Mouse (Mus musculus): ENCODE results near the gene Caly. TPM values are rescaled to one million over a fixed set of nuclear protein-coding genes. Genes with fewer than 3 reads are reported as not detected.

Gene Caly
- polyA plus RNA-seq, 1 experiment from 2014 or later, result 88.6 TPM

GRCm38 (mm10) chr7:140080503-140081156 is 1.7 kb downstream of the Caly start:
- peak; percentile 77 for ATAC-seq
- Histone ChIP-seq H3K4me1 (replicated peaks) (peaks cover 38% of the 10 kb centered on the region), H3K27me3 (peaks cover 47% of the 10 kb centered on the region), H3K9me3 (no peaks in the 10 kb centered on the region), H3K27ac (peak overlapping the region; percentile 94), H3K4me3 (replicated peaks) (peak overlapping the region; percentile 50), H3K4me2 (replicated peaks) (peak overlapping the region; percentile 76), H3K36me3 (no peaks in the 10 kb centered on the region), H3K9ac (replicated peaks) (peak overlapping the region; percentile 76)
- WGBS, result 2% methylated on average over 24 of the region's 24 CpGs

GRCm38 (mm10) chr7:140078711-140079110 is 3.6 kb downstream of the Caly start:
- Histone ChIP-seq H3K4me2 (replicated peaks) (0 out of 2 replicates have a peak overlapping the region, but pooled peaks have one; percentile 76), H3K27me3 (peaks cover 52% of the 10 kb centered on the region), H3K4me1 (replicated peaks) (peaks cover 38% of the 10 kb centered on the region), H3K9ac (replicated peaks) (no peak overlapping the region), H3K36me3 (0 out of 2 replicates have a peak, but pooled peaks cover 2% of the 10 kb centered on the region), H3K4me3 (replicated peaks) (no peak overlapping the region), H3K9me3 (no peaks in the 10 kb centered on the region), H3K27ac (no peak overlapping the region)
- WGBS, result 6% methylated on average over 5 of the region's 5 CpGs
- no peak for ATAC-seq

DNA sequence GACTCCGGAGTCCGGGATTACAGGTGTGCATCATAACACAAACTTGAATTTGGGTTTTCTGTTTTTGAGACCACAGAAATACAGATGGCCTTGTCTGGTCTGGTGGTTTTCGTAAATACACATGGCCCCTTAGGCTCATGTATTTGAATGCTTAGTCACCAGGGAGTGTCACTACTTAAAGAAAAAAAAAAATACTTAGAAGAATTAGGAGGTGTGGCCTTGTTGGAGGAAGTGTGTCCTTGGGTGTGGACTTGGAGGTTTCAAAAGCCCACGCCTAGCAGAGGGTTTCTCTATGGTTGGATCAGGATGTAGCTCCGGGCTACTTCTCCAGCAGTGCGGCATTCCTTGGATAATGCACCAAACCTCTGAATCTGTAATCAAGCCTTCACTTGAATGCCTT is 4.7 kb downstream of the Caly start:
- Histone ChIP-seq H3K4me2 (replicated peaks) (no peak overlapping the region), H3K36me3 (peaks cover 11% of the 10 kb centered on the region; the same call in 1 of the 2 replicates), H3K4me1 (replicated peaks) (peaks cover 34% of the 10 kb centered on the region), H3K27me3 (peaks cover 57% of the 10 kb centered on the region), H3K9ac (replicated peaks) (0 out of 2 replicates have a peak overlapping the region, but pooled peaks have one; percentile 10), H3K9me3 (no peaks in the 10 kb centered on the region), H3K4me3 (replicated peaks) (no peak overlapping the region), H3K27ac (no peak overlapping the region)
- no peak for ATAC-seq
- WGBS, result 77% methylated on average over 6 of the region's 6 CpGs

- no peak overlapping the region; the same call in 1 of the 2 replicates for H3K4me3 ChIP-seq (replicated peaks)
- peak; percentile 55; the same call in 1 of the 2 replicates for ATAC-seq
- H3K36me3 ChIP-seq, result peaks cover 39% of the 10 kb centered on the region
- peak overlapping the region; percentile 35 for H3K4me2 ChIP-seq (replicated peaks)
- no peaks in the 10 kb centered on the region for H3K9me3 ChIP-seq
- H3K27ac ChIP-seq, result no peak overlapping the region
- 27% methylated on average over 39 of the region's 39 CpGs for WGBS
- peaks cover 95% of the 10 kb centered on the region for H3K27me3 ChIP-seq
- 0 out of 2 replicates have a peak, but pooled peaks cover under 1% of the 10 kb centered on the region for H3K4me1 ChIP-seq (replicated peaks)
- no peak overlapping the region for H3K9ac ChIP-seq (replicated peaks)
These were observed 12.2 kb downstream of the Caly start for GRCm38 (mm10) chr7:140070042-140070711.

DNA sequence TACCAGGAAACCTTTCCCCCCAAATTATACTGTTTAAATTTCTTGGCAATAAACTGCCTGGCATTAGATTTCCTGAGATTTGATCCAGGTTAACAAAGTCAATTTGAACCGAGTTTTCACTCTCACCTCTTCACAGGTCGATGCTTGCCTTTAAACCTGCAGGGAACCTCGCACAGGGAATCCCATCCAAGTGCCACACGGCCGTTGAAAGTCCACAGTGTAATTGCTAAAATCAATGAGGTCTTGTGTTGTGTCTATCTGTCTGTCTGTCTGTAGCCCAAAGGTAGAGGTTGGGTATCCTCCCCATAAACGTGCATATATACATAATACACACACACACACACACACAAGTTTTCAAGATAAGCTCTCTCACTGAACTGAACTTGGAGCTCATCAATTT is 15.0 kb downstream of the Caly start:
- WGBS, result 64% methylated on average over 6 of the region's 6 CpGs
- no peak for ATAC-seq
- Histone ChIP-seq H3K9me3 (no peaks in the 10 kb centered on the region), H3K27me3 (peaks cover 98% of the 10 kb centered on the region), H3K9ac (replicated peaks) (no peak overlapping the region), H3K4me2 (replicated peaks) (no peak overlapping the region), H3K4me1 (replicated peaks) (peaks cover 10% of the 10 kb centered on the region), H3K4me3 (replicated peaks) (no peak overlapping the region), H3K36me3 (peaks cover 25% of the 10 kb centered on the region), H3K27ac (no peak overlapping the region)

DNA sequence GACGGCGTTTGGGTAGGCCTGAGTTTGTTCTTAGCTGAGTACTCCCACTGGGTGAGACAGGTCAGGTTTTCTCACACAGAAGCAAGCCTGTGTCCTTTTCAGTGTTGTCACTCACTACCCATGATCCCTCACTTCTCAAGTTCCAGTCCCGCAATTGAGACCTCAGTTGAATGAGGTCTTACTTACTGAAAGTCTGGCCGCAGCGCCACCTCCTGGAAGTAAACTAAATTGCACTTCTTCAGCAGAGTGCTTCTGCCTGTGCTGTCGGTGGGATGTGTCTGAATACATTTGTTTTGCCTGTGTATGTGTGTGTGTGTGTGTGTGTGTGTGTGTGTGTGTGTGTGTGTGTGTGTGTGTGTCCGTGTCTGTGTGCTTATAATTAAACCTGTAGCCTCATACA is 19.3 kb downstream of the Caly start:
- Histone ChIP-seq H3K27ac (no peak overlapping the region), H3K9me3 (no peaks in the 10 kb centered on the region), H3K36me3 (no peaks in the 10 kb centered on the region), H3K9ac (replicated peaks) (no peak overlapping the region), H3K4me1 (replicated peaks) (peaks cover 52% of the 10 kb centered on the region), H3K4me2 (replicated peaks) (no peak overlapping the region), H3K27me3 (peaks cover 85% of the 10 kb centered on the region), H3K4me3 (replicated peaks) (no peak overlapping the region)
- 16% methylated on average over 7 of the region's 7 CpGs for WGBS
- ATAC-seq, result no peak

DNA sequence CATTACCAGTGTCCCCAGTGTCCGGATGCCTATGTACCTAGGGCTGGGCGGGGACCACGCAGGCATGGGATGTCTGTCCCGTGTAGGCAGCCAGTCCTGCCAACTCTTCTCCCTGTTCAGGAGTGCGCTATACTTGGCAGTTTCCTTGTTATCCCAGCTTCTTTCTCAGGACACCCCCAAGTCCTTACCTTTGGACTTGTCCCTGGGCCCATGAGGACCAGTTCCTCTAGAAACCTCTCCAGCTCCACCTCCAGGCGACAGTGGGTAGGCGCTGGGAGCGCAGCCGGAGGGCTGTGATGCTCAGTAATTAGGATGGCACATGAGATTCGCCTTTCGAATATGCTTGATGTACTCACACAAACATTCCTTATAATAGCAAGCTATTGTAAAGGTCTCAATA is 20.0 kb downstream of the Caly start:
- Histone ChIP-seq H3K27ac (no peak overlapping the region), H3K36me3 (no peaks in the 10 kb centered on the region), H3K27me3 (peaks cover 80% of the 10 kb centered on the region), H3K4me1 (replicated peaks) (peaks cover 58% of the 10 kb centered on the region), H3K4me3 (replicated peaks) (no peak overlapping the region), H3K9me3 (no peaks in the 10 kb centered on the region), H3K4me2 (replicated peaks) (peak overlapping the region; percentile 59; the same call in 1 of the 2 replicates), H3K9ac (replicated peaks) (no peak overlapping the region)
- no peak for ATAC-seq
- WGBS, result 14% methylated on average over 11 of the region's 11 CpGs

GRCm38 (mm10) chr7:140061832-140062130 is 20.6 kb downstream of the Caly start:
- Histone ChIP-seq H3K9me3 (no peaks in the 10 kb centered on the region), H3K9ac (replicated peaks) (peak overlapping the region; percentile 49; the same call in 1 of the 2 replicates), H3K27me3 (peaks cover 80% of the 10 kb centered on the region), H3K4me1 (replicated peaks) (peaks cover 63% of the 10 kb centered on the region), H3K36me3 (no peaks in the 10 kb centered on the region), H3K4me2 (replicated peaks) (peak overlapping the region; percentile 59), H3K27ac (no peak overlapping the region), H3K4me3 (replicated peaks) (peak overlapping the region; percentile 31)
- under 1% methylated on average over 6 of the region's 6 CpGs for WGBS
- ATAC-seq, result no peak; the same call in none of the 2 replicates

DNA sequence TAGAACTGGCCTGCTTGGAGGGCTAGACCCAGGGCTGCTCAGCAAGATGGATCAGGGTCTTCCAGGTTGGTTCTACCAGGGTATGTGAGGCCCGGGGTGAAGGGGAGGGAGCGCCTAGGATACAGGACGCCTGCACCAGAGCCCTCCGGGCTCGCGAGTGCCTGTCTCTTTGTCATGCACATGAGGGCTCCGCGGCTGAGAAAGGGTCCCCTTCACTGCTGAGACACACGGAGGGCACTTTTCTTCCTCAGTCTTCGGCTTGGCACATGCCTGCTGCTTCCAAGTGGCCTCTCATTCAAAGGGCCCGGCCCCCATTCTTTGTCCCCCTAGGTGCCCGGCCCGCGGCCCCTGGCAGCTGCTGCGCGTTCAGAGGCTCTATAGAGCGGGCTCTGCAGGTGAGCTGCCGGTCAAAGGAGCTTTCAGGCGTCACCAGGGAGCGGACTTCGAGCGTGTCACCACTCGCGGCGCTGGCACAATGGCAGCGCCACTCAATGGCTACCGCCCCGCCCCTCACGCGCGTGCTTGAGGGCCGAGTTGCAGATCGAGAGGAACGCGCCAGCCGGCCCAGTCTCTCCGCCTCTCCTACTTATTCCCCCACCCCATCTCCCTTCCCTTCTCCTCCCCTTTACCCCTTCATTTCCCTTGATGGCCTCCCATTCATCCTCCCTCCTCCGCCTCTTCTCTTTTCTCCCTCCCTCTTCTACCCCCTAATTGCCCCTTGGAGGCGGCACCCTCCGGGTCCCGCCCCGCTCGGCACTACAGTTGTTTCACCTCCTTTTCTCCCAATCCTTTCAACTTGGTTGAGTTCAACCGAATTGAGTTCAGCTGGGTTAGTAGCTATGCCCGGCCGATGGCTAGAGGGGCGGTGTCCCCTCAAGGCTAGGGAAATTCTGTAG is 21.2 kb downstream of the Caly start:
- peaks cover 67% of the 10 kb centered on the region for H3K4me1 ChIP-seq (replicated peaks)

GRCm38 (mm10) chr7:140059601-140060000 is 22.7 kb downstream of the Caly start:
- peak; percentile 21; the same call in 1 of the 2 replicates for ATAC-seq
- Histone ChIP-seq H3K4me2 (replicated peaks) (0 out of 2 replicates have a peak overlapping the region, but pooled peaks have one; percentile 4), H3K4me1 (replicated peaks) (peaks cover 61% of the 10 kb centered on the region), H3K27me3 (peaks cover 80% of the 10 kb centered on the region), H3K36me3 (no peaks in the 10 kb centered on the region), H3K9me3 (no peaks in the 10 kb centered on the region), H3K4me3 (replicated peaks) (no peak overlapping the region), H3K27ac (no peak overlapping the region), H3K9ac (replicated peaks) (no peak overlapping the region)
- 4% methylated on average over 4 of the region's 4 CpGs for WGBS

More for the DNA sequence above, 21.2 kb downstream of the Caly start:
- H3K27ac ChIP-seq, result peak overlapping the region; percentile 20; the same call in 1 of the 2 replicates
- peaks cover 80% of the 10 kb centered on the region for H3K27me3 ChIP-seq
- H3K4me2 ChIP-seq (replicated peaks), result peak overlapping the region; percentile 59
- WGBS, result under 1% methylated on average over 47 of the region's 47 CpGs
- peak; percentile 59 for ATAC-seq
- no peaks in the 10 kb centered on the region for H3K36me3 ChIP-seq
- H3K9me3 ChIP-seq, result no peaks in the 10 kb centered on the region
- H3K4me3 ChIP-seq (replicated peaks), result peak overlapping the region; percentile 31
- peak overlapping the region; percentile 49 for H3K9ac ChIP-seq (replicated peaks)

DNA sequence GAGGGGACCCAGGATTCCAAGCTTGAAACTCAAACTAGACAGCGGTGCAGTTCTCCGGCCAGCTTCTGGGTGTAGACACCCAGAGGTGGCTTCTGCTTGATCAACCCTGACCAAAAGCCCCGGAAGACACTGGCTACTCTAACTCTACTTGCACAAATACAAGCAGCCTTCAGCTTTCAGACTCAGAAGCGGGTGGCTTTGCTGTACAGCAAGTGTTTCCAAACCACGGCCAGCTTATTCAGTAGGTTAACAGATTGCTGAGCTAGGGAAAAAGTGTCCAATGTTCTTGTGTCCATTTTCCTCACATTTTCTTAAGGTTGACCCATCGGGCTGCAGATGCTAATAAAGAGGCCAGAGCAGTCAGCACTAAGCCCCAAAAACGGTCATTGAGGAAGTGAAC is 23.8 kb downstream of the Caly start:
- Histone ChIP-seq H3K9ac (replicated peaks) (peak overlapping the region; percentile 73), H3K9me3 (no peaks in the 10 kb centered on the region), H3K4me3 (replicated peaks) (peak overlapping the region; percentile 47), H3K36me3 (no peaks in the 10 kb centered on the region), H3K27me3 (peaks cover 80% of the 10 kb centered on the region), H3K4me2 (replicated peaks) (peak overlapping the region; percentile 69), H3K27ac (peak overlapping the region; percentile 93), H3K4me1 (replicated peaks) (peaks cover 60% of the 10 kb centered on the region)
- ATAC-seq, result no peak
- 8% methylated on average over 7 of the region's 7 CpGs for WGBS

Measured in midbrain, embryonic 13.5 days (tissue).